Mouse (Mus musculus): Measurements from ENCODE around the gene Tmc6. TPM values are rescaled to one million over a fixed set of nuclear protein-coding genes. Genes with fewer than 3 reads are reported as not detected.
A peak's percentile ranks its signal among the peaks of the same experiment; 100 is the strongest.
"Not testable (repeated sequence)": the region's sequence is repeated elsewhere in the genome, so short reads cannot be mapped to it uniquely, and the experiment has no call there.

Tmc6 gene
- total RNA-seq (2015; ENCODE audit: low replicate concordance): 199 and 257 TPM in 2 replicates
- total RNA-seq (2017; ENCODE audit: low replicate concordance): 83.1 and 204 TPM in 2 replicates

DNA sequence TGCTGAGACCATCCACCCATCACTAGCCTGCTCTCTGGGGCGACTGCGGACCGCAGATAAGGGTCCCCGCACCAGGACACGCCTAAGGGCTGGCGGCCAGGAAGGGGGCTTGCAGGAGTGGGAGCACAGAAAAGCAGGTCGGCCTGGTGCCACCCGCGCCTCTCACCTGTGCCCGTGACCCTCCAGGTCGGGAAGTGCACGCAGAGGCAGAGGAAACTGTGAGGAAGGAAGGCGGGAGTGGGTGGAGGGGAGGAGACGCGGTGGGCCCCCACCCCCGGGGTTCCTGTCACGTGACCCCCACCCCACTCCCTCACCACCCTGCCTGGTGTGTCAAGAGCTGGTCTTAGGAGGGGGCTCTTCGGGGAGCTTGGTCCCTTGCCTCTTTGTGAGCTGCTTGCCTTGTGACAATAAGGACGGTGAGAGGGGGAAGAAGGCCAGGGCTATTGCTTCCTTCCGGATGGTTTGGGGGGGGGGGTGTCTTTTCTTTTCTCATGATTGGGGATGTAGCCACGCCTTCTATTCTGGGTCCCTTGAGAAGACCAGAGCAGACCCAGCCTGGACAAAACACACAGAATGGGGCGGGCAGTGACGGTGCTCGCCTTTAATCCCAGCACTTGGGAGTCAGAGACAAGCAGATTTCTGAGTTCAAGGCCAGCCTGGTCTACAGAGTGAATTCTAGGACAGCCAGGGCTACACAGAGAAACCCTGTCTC, at the start of gene Tmc6, which contains the start of gene Tmc8:
TSS of gene Tmc6 (minus strand) at position 206 of the 712 bp plus-strand sequence.
TSS of gene Tmc8 (plus strand) at position 84 of the 712 bp plus-strand sequence.
- ATAC-seq (replicated peaks; ENCODE audit: low FRiP score, poor library complexity, severe bottlenecking): peak; percentile 26

DNA sequence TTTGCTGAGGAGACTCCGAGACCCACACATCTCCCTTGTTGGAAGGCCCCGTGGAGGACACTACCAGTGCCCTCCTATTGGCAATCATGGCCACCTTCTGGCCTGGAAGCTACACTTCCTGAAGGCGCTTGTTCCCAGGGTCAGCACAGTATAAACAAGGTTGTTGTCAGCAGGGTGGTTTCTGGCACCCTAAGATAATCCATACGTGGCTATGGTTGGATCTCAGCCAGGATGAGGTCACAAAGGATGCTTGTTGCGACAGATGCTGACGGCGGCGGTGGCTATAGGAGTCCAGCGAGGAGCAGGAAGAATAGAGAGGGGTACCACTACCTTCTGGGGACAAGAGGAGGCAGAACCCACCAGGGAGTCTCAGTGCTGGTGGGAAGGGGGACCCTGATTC, 48.4 kb upstream of the Tmc6 start:
- peak; percentile 40 for ATAC-seq (replicated peaks; ENCODE audit: low FRiP score, poor library complexity, severe bottlenecking)

DNA sequence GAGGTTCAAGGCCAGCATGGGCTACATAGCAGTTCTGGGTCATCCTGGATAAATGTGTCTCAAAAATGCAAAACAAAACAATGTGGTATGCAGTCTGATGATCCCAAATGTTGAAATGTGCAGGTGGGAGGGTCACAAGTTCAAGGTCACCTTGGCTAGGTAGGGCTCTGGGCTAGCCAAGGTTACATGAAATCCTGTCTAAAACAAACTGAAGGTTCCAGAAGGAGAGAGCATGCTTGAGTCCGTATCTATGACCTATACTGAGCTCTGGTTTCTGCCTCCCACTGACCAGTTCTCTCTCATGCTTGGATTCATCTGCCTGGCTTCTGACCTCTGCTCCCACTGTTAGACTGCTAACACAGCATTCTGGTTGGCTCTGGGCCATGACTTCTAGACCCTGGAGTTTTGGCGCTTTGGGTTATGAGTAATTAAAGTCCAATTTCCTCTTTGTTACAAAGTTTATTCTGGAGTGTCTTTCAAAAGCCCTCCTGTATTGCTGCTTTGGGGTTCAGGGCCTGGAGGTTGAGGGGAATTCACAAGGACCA, 47.7 kb upstream of the Tmc6 start:
- no peak for ATAC-seq (replicated peaks; ENCODE audit: low FRiP score, poor library complexity, severe bottlenecking)

DNA sequence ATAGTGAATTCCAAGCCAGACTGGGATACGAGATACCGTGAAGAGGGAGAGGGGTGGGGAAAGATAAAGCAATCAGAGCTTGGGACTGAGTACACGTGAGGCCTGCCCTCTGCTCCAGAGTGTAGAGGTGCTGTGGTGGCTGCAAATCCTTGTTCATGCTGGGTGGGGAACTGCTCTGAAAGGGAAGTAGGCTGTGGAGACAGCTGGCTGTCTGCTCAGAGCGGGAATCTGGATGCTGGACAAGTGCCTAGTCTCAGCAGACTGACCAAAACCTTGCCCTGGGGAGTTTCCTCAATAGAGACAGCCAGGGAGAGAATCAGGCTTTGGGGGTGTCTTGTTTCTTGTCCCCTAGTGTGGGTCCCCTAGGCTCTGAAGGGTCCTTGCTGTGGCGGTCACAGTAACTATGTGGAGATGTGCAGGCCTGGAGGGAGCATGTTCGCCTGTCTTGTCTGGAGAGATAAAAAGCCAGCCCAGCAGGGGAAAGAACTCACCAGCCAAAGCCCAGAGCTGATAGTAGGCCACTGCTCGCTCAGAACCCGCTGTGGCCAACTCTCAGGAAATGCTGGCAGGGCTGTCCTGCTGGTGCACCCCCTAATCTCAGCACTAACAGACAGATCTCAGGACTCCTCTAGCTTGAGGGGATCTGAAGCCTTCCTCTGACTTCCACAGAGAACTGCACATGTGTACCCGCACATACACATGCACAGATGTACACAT, 47.0 kb upstream of the Tmc6 start:
- ATAC-seq (replicated peaks; ENCODE audit: low FRiP score, poor library complexity, severe bottlenecking): peak; percentile 16

DNA sequence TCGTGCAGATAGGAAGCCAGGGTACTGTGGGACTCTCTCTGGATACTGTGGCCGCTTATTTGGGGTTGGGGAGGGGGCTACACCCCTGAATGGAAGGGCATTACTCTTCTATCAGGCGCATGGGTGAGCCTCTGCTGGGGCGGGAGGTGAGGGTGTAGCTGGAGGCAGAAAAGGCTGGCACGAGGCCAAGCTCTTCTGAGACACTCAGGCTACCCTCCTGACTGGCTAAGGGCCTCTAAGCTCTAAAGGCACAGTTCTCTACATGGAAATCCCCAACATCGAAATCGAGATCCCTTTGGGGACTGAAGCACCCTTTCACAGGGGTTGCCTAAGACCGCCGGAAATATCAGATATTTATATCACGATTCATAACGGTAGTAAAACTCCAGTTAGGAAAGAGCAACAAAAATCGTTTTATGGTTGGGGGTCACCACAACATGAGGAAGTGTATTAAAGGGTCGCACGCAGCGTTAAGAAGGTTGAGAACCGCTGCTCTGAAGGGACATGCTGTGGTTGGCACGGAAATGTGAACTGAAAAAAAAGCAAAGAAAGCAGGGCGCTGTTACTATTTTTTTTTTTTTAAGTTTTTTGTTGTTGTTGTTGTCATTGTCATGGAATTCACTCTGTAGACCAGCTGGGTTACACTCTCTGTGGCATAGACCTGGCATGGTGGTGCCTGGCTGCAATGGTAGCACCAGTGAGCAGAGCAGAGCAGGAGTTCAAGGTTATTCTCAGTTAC, 46.3 kb upstream of the Tmc6 start:
- 0 out of 2 replicates have a peak, but pooled peaks have one; percentile 12 for ATAC-seq (replicated peaks; ENCODE audit: low FRiP score, poor library complexity, severe bottlenecking)

DNA sequence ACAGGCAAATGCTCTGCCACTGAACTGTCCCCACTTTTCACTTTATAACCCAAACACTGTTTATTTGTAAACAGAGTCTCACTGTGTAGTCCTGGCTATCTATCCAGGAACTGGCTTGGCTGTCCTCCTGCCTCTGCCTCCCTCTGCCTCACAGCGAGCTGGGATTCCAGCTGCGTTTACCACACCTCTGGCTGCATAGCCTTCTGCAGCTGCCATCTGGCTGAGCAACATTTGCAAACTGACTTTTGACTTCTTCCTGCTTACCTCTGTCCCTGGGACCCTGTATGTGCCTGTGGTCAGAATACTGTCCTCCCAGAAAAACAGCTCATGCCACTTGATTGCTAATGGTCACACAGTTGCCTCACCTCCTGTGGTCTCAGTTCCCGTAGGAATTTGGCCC, 45.4 kb upstream of the Tmc6 start:
- ATAC-seq (replicated peaks; ENCODE audit: low FRiP score, poor library complexity, severe bottlenecking): no peak

DNA sequence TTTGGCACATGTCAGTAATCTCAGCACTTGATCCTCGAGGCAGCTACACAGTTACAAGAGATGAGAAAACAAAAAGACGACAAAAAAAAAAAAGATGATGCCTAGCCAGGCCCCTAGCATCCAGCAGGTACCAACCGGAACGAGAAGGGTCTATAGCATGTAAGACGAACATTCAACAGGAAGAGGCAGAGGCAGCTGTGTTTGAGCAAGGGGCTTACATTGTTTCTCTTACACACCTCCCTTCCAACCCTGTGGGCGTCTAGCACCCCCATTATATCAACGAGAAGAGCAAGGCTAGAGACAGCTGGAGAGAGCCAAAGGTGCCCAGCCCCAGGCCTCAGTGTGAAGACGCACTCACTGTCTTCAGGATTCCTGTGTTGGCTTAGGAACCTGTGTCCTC, 44.9 kb upstream of the Tmc6 start:
- ATAC-seq (replicated peaks; ENCODE audit: low FRiP score, poor library complexity, severe bottlenecking): no peak

DNA sequence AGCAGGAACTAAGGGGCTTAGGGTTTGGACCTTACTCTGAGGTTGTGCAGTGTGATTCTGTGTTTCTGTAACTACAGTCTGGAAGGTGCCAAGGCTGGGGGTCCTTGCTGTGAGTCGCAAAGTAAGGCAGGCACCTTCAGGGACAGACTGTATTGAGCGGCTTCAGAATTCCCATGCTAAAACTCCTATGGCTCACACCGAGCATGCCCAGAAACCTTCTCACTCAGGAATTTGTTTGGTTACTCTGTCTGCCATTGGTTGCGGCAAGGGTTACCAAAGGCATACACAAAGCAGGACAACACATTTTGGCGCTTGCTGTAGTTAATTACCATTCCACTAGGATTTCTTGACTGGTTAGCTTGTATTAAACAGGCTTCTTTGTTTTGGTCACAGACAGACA, 44.2 kb upstream of the Tmc6 start:
- ATAC-seq (replicated peaks; ENCODE audit: low FRiP score, poor library complexity, severe bottlenecking): no peak

DNA sequence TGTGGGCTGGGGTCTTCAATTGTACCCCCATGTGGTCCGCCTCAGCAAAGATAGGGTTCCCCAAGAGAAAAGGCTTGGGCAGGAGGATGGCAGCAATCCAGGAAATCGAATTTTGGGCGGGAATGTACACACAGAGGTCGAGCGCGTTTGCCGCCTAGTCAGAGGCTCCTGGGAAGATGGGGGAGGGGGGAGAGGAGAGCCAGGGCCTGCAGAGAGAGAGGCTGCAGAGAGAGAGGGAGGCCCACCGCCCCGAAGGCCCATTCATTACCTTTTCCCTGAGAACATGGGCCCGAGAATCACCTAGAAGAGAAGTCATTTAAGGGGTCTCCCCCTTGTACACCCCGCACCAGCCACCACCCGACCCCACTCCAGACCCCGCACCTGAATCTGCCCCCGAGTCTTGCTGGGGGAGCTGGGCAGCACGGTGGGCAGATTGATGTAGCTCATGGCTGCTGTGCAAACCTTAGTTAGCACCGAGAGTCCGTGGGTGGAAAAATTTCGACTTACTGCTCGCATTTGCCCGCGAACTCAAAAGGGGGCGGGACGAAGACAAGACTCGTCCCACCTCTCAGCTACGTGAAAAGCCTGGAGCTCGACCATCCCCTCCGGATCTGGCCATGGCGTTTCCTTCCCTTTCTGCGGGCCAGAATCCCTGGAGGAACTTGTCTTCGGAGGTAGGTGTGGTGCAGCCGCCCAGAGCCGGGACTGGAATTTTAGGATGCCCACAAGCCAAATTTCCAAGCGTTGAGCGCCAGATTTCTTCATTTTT, 43.5 kb upstream of the Tmc6 start, which contains the start of the genes Afmid and Tk1:
TSS of gene Afmid (plus strand) at position 592 of the 769 bp plus-strand sequence.
TSS of gene Tk1 (minus strand) at position 760 of the 769 bp plus-strand sequence.
- ATAC-seq (replicated peaks; ENCODE audit: low FRiP score, poor library complexity, severe bottlenecking): peak; percentile 41

DNA sequence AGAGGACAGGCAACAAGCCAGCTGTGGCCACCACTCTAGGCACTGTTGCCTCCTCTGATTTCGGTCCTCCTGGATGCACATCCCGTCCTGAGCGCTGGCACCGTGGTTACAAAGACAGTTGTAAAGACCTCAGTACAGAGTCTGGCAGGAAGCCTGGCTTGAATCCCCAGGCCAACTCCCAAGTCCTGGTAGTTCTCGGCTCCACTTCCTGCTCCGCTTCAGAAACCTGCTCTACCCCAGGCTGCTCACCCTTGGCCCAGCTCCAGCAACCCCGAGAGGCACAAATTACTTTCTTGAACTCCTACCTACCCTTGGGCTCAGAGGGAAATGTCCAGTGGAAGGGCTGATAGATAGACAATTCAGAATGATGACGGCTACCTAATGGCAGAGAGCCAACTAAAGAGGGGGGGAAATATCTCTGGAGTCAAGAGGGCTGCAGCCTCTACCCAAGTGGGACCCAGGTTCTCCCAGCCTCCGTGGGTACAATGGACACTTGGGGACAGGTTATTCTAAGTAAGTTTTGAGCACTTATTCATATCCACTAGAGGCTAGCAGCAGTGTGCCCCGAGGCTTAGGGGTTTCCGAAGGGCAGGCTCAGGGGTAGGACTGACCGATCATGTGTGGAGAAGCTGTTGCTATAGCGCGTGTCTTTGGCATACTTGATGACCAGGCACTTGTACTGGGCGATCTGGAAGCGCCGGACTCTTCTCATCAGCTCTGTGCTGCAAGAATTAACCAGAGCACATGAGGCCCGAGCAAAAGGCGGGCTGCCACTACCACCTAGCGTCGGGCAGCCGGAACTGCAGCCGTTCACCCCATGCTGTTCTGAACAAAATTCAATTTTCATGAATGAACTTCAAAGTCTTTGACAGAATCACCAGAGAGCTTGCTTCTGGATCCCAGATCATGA, 42.3 kb upstream of the Tmc6 start:
- peak; percentile 41 for ATAC-seq (replicated peaks; ENCODE audit: low FRiP score, poor library complexity, severe bottlenecking)

DNA sequence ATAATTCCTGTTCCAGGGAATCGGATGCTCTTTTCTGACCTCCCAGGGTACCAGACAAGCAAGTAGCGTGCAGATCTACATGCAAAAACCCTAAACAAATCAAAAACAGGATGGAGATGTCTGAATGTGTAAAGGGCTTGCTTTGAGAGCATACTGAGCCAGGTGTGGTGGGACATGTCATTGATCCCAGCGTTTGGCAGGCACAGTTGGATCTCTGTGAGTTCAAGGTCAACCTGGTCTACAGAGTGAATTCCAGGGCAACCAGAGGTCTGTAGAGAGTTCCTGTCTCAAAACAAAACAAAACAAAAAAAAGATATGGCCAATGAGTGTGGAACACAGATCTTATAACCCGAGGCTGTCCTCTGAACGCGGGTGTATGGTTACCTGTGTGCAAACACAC, 41.4 kb upstream of the Tmc6 start:
- ATAC-seq (replicated peaks; ENCODE audit: low FRiP score, poor library complexity, severe bottlenecking): no peak

DNA sequence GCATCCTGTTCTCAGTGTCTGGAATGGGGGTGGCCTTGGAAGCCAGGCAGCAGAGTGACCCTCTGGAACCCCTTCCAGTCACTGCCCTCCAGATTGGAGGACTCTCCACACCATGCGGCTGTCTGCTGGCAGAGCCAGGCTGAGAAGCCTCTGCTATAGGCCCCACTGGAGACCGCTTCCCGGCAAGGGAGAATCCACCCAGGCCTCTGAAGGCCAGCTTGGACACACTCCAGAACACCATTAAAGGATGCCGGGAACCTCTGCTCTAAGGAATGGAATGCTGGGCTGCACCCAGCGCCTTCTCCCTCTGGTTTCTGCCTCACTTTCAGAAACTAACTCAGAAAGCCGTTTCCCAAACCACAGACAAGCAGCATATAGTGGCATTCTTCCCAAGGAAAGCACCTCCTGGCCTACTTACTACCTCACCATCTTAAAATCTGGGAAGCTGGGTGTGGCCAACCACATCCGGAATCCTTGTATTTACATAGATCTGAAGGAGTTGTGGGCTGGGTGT, 40.8 kb upstream of the Tmc6 start:
- no peak for ATAC-seq (replicated peaks; ENCODE audit: low FRiP score, poor library complexity, severe bottlenecking)

DNA sequence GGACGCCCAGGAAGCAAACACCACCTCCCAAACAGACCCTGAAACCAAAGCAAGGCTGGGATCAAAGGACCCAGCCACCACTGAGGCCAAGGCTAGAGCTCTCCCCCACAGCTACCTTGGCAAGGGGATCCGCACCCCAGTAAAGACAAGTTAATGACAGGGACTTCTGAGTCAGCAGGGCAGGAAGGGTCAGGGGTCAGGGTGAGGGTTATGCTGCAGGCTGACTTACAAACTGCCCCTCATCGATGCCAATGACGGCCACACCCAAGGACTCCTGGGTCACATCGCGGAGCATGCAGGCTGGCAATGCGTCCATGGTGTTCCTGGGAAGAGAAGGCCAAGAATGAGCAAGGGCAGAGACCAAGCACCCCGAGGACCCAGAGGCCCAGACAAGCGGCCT, 39.9 kb upstream of the Tmc6 start:
- no peak for ATAC-seq (replicated peaks; ENCODE audit: low FRiP score, poor library complexity, severe bottlenecking)

DNA sequence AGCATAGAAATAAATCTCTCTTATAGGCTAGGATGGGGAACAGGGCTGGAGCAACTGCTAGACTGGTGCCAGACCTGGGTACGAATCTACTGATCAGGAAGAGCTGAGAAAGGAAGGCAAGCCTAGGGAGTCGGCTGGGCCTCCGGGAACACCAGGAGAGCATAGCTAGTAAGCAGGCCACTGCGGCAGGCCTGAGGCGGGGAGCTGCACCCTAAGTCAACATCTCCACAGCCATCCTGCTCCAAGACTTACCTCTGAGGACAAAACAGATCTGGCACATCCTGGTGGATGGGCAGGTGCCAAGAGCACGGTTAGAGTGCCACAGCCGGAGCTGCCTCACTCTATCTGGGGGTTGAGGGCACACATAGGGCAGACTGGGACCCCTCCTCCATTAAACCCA, 38.2 kb upstream of the Tmc6 start:
- no peak for ATAC-seq (replicated peaks; ENCODE audit: low FRiP score, poor library complexity, severe bottlenecking)

DNA sequence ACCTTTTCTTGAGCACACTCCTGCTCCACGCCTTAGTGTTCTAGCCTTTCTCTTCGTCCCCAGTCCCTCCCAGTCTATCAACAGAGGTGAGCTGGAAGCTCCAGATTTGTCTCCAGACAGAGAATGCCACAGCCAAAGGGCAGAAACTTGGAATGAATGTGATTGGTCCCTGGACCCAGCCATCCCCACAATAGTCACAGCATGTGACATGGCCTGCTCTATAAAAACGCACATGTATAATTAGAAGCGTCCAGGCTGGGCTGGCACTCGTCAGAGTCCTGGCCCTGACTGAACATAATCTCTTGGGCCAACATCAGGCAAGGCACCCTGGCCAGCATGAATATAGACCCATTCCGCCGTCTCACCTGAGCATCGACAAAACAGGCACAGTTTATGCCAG, 37.1 kb upstream of the Tmc6 start:
- no peak for ATAC-seq (replicated peaks; ENCODE audit: low FRiP score, poor library complexity, severe bottlenecking)

DNA sequence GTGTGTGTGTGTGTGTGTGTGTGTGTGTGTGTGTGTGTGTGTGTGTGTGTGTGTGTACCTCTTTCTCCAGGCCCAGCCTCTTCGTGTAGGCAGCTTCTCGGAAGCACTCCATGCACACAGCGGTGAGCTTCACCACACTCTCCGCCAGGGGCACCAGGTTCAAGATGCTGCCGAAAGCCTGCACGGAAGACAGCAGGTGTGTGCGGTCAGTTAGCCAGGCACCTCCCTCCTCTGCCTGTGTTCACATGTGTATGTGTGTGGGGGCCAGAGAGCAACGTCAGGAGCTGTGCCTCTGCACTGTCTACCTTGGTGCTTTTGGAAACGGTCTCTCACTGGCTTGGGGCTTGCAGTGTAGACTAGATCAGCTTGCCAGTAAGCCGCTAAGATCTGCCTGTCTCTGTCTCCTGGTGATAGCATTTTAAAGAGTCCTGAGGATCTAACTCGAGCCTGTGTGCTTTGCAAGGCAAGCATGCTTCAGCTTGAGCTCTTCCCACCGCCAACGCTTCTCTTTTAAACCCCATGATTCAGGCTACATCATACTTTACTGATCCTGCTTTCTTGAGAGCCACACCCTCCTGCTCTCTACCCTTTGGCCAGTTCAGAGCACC, 34.5 kb upstream of the Tmc6 start:
- no peak for ATAC-seq (replicated peaks; ENCODE audit: low FRiP score, poor library complexity, severe bottlenecking)

DNA sequence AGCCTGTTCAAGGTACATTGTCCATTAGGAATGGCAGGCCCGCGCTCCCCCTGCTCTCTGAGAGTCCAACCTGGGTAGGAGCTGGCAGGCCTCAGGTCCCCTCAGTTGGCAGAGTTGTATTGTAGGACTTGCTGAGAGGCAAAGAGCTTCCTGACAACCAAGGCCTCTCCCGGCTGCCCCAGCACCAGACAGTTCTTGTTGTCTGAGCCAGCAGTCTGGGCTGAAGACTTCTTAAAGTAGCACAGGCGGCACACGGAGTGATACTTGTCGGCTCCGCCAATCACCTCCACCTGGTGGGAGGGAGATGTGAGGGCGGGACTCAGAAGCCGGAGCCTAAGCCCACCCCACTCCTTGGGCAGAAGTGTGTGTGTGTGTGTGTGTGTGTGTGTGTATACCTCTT, 33.9 kb upstream of the Tmc6 start:
- ATAC-seq (replicated peaks; ENCODE audit: low FRiP score, poor library complexity, severe bottlenecking): not testable (repeated sequence)

All from erythroblast, adult 5-6 weeks (primary cell).